Mouse (Mus musculus) thymus, adult 2 months (tissue): ENCODE data around the gene Ly6g5c. TPM values are rescaled to one million over a fixed set of nuclear protein-coding genes. Genes with fewer than 3 reads are reported as not detected.

ENCODE experiments used
- DNase-seq: peaks from one replicate; pipeline ENCODE4 v3.0.0; 2021
- H3K27ac ChIP-seq: fragments of 200-500 bp; 2 replicates; pipeline ENCODE4 v1.5.1; 2012; ENCODE audit warnings: low read length, control low read depth; ENCODE audit not compliant: control insufficient read depth, insufficient read depth
- H3K27me3 ChIP-seq: fragments of 200-500 bp; 2 replicates; pipeline ENCODE4 v1.6.1; 2012; ENCODE audit warnings: mild to moderate bottlenecking, low read length, moderate library complexity, mixed read lengths; ENCODE audit not compliant: control insufficient read depth, insufficient read depth
- H3K36me3 ChIP-seq: fragments of 200-500 bp; 2 replicates; pipeline ENCODE4 v1.6.1; 2012; ENCODE audit warnings: mild to moderate bottlenecking, low read length, moderate library complexity; ENCODE audit not compliant: control insufficient read depth, insufficient read depth
- H3K4me1 ChIP-seq: fragments of 200-500 bp; replicated peaks from 2 replicates; pipeline ENCODE4 v1.6.1; 2012; ENCODE audit warnings: low read length; ENCODE audit not compliant: control insufficient read depth, insufficient read depth
- H3K4me3 ChIP-seq: fragments of 200-500 bp; 2 replicates; pipeline ENCODE4 v1.5.1; 2012; ENCODE audit warnings: mild to moderate bottlenecking, low read length, control low read depth, moderate library complexity; ENCODE audit not compliant: control insufficient read depth, insufficient read depth
- CTCF ChIP-seq: fragments of 200-500 bp; IDR thresholded peaks from 2 replicates; pipeline ENCODE4 v1.5.1; 2012; ENCODE audit warnings: mild to moderate bottlenecking, control low read depth, low read length, moderate library complexity, borderline replicate concordance; ENCODE audit not compliant: control insufficient read depth, poor library complexity, insufficient read depth; ENCODE audit errors: extremely low read depth
- POLR2A ChIP-seq: fragments of 200-500 bp; IDR thresholded peaks from 2 replicates; pipeline ENCODE4 v1.6.1; 2012; ENCODE audit warnings: mild to moderate bottlenecking, low read length, control low read depth, moderate library complexity; ENCODE audit not compliant: control insufficient read depth, poor library complexity, insufficient read depth; ENCODE audit errors: extremely low read depth
- WGBS: fragments of 180-500 bp; shearing (Covaris S2); methylation state at CpG from one replicate; pipeline ENCODE4 v1.1.7; 2018; 5-methylcytosine and 5-hydroxymethylcytosine counted together
- polyA plus RNA-seq: library from polyadenylated mRNA; depleted of rRNA; stranded (reverse); fragments of >200 nt; gene quantifications from 2 replicates; pipeline ENCODE4 v1.2.3, GENCODE M21; 2012

Gene Ly6g5c
- polyA plus RNA-seq, 1 experiment, result 0.27 TPM

- H3K4me1 ChIP-seq, result peaks cover 17% of the 10 kb centered on the region
Measured at GRCm38 (mm10) chr17:35128996-35129395, 20.9 kb downstream of the Ly6g5c start.

GRCm38 (mm10) chr17:35131038-35131437 is 23.0 kb downstream of the Ly6g5c start:
- no peak for DNase-seq
- H3K27ac ChIP-seq, result no peak overlapping the region
- no peaks in the 10 kb centered on the region for H3K36me3 ChIP-seq
- peaks cover 16% of the 10 kb centered on the region for H3K4me1 ChIP-seq
- TF ChIP-seq POLR2A (no peak), CTCF (no peak)
- WGBS, result 94% methylated on average over 8 of the region's 8 CpGs
- no peak overlapping the region for H3K4me3 ChIP-seq
- H3K27me3 ChIP-seq, result no peaks in the 10 kb centered on the region

More at GRCm38 (mm10) chr17:35128996-35129395, 20.9 kb downstream of the Ly6g5c start:
- no peak for DNase-seq
- no peak overlapping the region for H3K27ac ChIP-seq
- 93% methylated on average over 11 of the region's 11 CpGs for WGBS
- no peak for TF ChIP-seq POLR2A
- TF ChIP-seq CTCF, result no peak
- H3K36me3 ChIP-seq, result no peaks in the 10 kb centered on the region
- no peaks in the 10 kb centered on the region for H3K27me3 ChIP-seq
- no peak overlapping the region for H3K4me3 ChIP-seq

- no peaks in the 10 kb centered on the region for H3K36me3 ChIP-seq
- no peak for TF ChIP-seq POLR2A
- no peak for TF ChIP-seq CTCF
- no peak within 1 kb of the TSS for H3K27ac ChIP-seq
- H3K27me3 ChIP-seq, result no peaks in the 10 kb centered on the region
- H3K4me3 ChIP-seq, result no peak within 1 kb of the TSS
- peaks cover 17% of the 10 kb centered on the region for H3K4me1 ChIP-seq
- 89% methylated on average over 15 of the region's 15 CpGs for WGBS
- no peak for DNase-seq
Measured at GRCm38 (mm10) chr17:35131500-35132173, 23.6 kb downstream of the Ly6g5c start, which contains the start of gene Apom. TSS of gene Apom (minus strand) at chr17:35132050.

GRCm38 (mm10) chr17:35132174-35132560 is 24.1 kb downstream of the Ly6g5c start:
- H3K4me1 ChIP-seq, result peaks cover 11% of the 10 kb centered on the region
- no peak overlapping the region for H3K4me3 ChIP-seq
- WGBS, result 89% methylated on average over 3 of the region's 3 CpGs
- no peak overlapping the region for H3K27ac ChIP-seq
- no peaks in the 10 kb centered on the region for H3K36me3 ChIP-seq
- no peaks in the 10 kb centered on the region for H3K27me3 ChIP-seq
- TF ChIP-seq CTCF (no peak), POLR2A (no peak)
- no peak for DNase-seq

- TF ChIP-seq CTCF, result no peak
- TF ChIP-seq POLR2A, result no peak
- no peak for DNase-seq
- H3K36me3 ChIP-seq, result peaks cover 4% of the 10 kb centered on the region
- WGBS, result 96% methylated on average over 7 of the region's 7 CpGs
- H3K4me3 ChIP-seq, result no peak overlapping the region
- H3K27ac ChIP-seq, result no peak overlapping the region
- H3K4me1 ChIP-seq, result peaks cover 4% of the 10 kb centered on the region
- no peaks in the 10 kb centered on the region for H3K27me3 ChIP-seq
Measured at GRCm38 (mm10) chr17:35133517-35133916, 25.4 kb downstream of the Ly6g5c start.

GRCm38 (mm10) chr17:35134801-35135590 is 26.9 kb downstream of the Ly6g5c start, which contains the start of gene Bag6:
TSS of gene Bag6 (plus strand) at chr17:35135178.
- WGBS, result under 1% methylated on average over 66 of the region's 66 CpGs
- TF ChIP-seq POLR2A, result peak; percentile 74; the same call in 1 of the 2 replicates
- TF ChIP-seq CTCF, result 0 out of 2 replicates have a peak, but pooled peaks have one; percentile 5
- H3K27me3 ChIP-seq, result no peaks in the 10 kb centered on the region
- H3K4me3 ChIP-seq, result peak within 1 kb of the TSS; percentile 60
- DNase-seq, result peak; percentile 93
- peaks cover 16% of the 10 kb centered on the region for H3K36me3 ChIP-seq
- H3K4me1 ChIP-seq, result peaks cover 4% of the 10 kb centered on the region
- peak within 1 kb of the TSS; percentile 73 for H3K27ac ChIP-seq

- DNase-seq, result no peak
- Histone ChIP-seq H3K4me3 (peak overlapping the region; percentile 60), H3K27ac (no peak overlapping the region), H3K4me1 (peaks cover 4% of the 10 kb centered on the region), H3K27me3 (no peaks in the 10 kb centered on the region), H3K36me3 (peaks cover 23% of the 10 kb centered on the region)
- under 1% methylated on average over 43 of the region's 43 CpGs for WGBS
- TF ChIP-seq POLR2A (no peak), CTCF (0 out of 2 replicates have a peak, but pooled peaks have one; percentile 4)
Measured at GRCm38 (mm10) chr17:35135591-35136320, 27.7 kb downstream of the Ly6g5c start.
